Mouse (Mus musculus) kidney, postnatal 14 days (tissue): Measurements from ENCODE around the gene Kcnj10.

Source experiments
- DNase-seq: peaks from one replicate; pipeline ENCODE4 v3.0.0; 2022; ENCODE audit warnings: mixed read lengths

The Kcnj10 gene

GRCm38 (mm10) chr1:172340729-172341321 is at the start of gene Kcnj10:
Gene Kcnj10 (plus strand): TSS chr1:172341210.
- peak; percentile 88 for DNase-seq

- no peak for DNase-seq
These were observed 48.1 kb upstream of the Kcnj10 start for GRCm38 (mm10) chr1:172292880-172293279.

GRCm38 (mm10) chr1:172293449-172293848 is 47.6 kb upstream of the Kcnj10 start:
- no peak for DNase-seq

- no peak for DNase-seq
These were observed 45.2 kb upstream of the Kcnj10 start for GRCm38 (mm10) chr1:172295751-172296197.

GRCm38 (mm10) chr1:172296816-172297510 is 44.0 kb upstream of the Kcnj10 start:
- peak; percentile 21 for DNase-seq

- DNase-seq = peak; percentile 31
These were observed 43.1 kb upstream of the Kcnj10 start, which contains the start of gene Atp1a2 for GRCm38 (mm10) chr1:172297611-172298537. Gene Atp1a2 (minus strand): TSS chr1:172298064.

GRCm38 (mm10) chr1:172299528-172299927 is 41.5 kb upstream of the Kcnj10 start:
- DNase-seq = no peak

- DNase-seq = peak; percentile 24
These were observed 40.8 kb upstream of the Kcnj10 start for GRCm38 (mm10) chr1:172300247-172300646.

- no peak for DNase-seq
These were observed 39.8 kb upstream of the Kcnj10 start for GRCm38 (mm10) chr1:172301180-172301579.

GRCm38 (mm10) chr1:172302311-172302710 is 38.7 kb upstream of the Kcnj10 start:
- DNase-seq = no peak

- no peak for DNase-seq
These were observed 38.2 kb upstream of the Kcnj10 start for GRCm38 (mm10) chr1:172302851-172303250.

- no peak for DNase-seq
These were observed 36.6 kb upstream of the Kcnj10 start for GRCm38 (mm10) chr1:172304443-172304842.

GRCm38 (mm10) chr1:172305153-172305552 is 35.9 kb upstream of the Kcnj10 start:
- no peak for DNase-seq

GRCm38 (mm10) chr1:172305635-172306034 is 35.4 kb upstream of the Kcnj10 start:
- no peak for DNase-seq

GRCm38 (mm10) chr1:172306196-172306595 is 34.8 kb upstream of the Kcnj10 start:
- no peak for DNase-seq

- DNase-seq = no peak
These were observed 34.1 kb upstream of the Kcnj10 start for GRCm38 (mm10) chr1:172306885-172307284.

- no peak for DNase-seq
These were observed 33.1 kb upstream of the Kcnj10 start for GRCm38 (mm10) chr1:172307936-172308335.

GRCm38 (mm10) chr1:172308409-172308808 is 32.6 kb upstream of the Kcnj10 start:
- DNase-seq = no peak

- peak; percentile 94 for DNase-seq
These were observed 31.2 kb upstream of the Kcnj10 start for GRCm38 (mm10) chr1:172309699-172310398.

GRCm38 (mm10) chr1:172311248-172311906 is 29.6 kb upstream of the Kcnj10 start:
- peak; percentile 78 for DNase-seq

- DNase-seq = peak; percentile 95
These were observed 28.9 kb upstream of the Kcnj10 start for GRCm38 (mm10) chr1:172311921-172312767.
